Mouse (Mus musculus): ENCODE results near the gene Hapln3.

GRCm38 (mm10) chr7:79140897-79141296 is 10.1 kb upstream of the Hapln3 start:
- TF ChIP-seq GATA1 (IDR thresholded peaks at IDR 0.05; ENCODE audit: borderline replicate concordance, low read length) (no peak), FLI1 (IDR thresholded peaks at IDR 0.05; ENCODE audit: low read length) (no peak)
